Comparison of ENCODE assay signal across 9 mouse cellular contexts in genomic region chr4:145319274-145320226, GRCm38 (mm10). TPM values are rescaled to one million over a fixed set of nuclear protein-coding genes. Genes with fewer than 3 reads are reported as not detected.
DNase-seq lines count a peak whose midpoint lies in the region; ATAC-seq and TF ChIP-seq lines count a peak whose summit lies in the region.
"Had no signal": no experiment of that assay in that cellular context is flagged by ENCODE, and none has a peak within 500 bp of the region (broad histone marks: within the 10 kb centered on the region; RNA-seq: fewer than 3 reads in every experiment).

No protein-coding gene starts in this region.

- no peak overlapping the region for H3K27ac ChIP-seq in heart, embryonic 16.5 days (ENCODE audit: low read length)
- H3K27ac ChIP-seq in forebrain, embryonic 14.5 days (ENCODE audit: low read depth, low read length): no peak overlapping the region
- no peak overlapping the region for H3K27ac ChIP-seq in neural tube, embryonic 15.5 days (replicated peaks)
- H3K27ac ChIP-seq in hindbrain, embryonic 10.5 days: no peak overlapping the region
- H3K27ac ChIP-seq: hindbrain, embryonic 15.5 days had no signal

- H3K4me2 ChIP-seq in heart, embryonic 16.5 days (ENCODE audit: low read depth, low read length): no peak overlapping the region
- no peak overlapping the region for H3K4me2 ChIP-seq in forebrain, embryonic 14.5 days (ENCODE audit: low read length)
- no peak overlapping the region for H3K4me2 ChIP-seq in neural tube, embryonic 15.5 days
- H3K4me2 ChIP-seq: hindbrain, embryonic 15.5 days had no signal

- POLR2A ChIA-PET in Patski (lab: Charles Lee): no interaction called here

- in situ Hi-C loops in Patski (cut with MboI; ENCODE audit: low pct_unique_long_range_greater_than_20kb): loop anchor here (25.0 kb wide), 1 partner anchor 907 kb away; the partner anchor contains the start of gene Pramef12

- DNase-seq in left cerebral cortex, adult 11 months (ENCODE audit: low spot score): peak; percentile 26
- DNase-seq in left cerebral cortex, postnatal 4 days: no peak
- DNase-seq in Patski (ENCODE audit: low read depth, low spot score): peak; percentile 4
- DNase-seq in splenic B cell, adult 2 months (ENCODE audit: low read depth, low spot score): peak; percentile 46
- DNase-seq in forebrain, embryonic 14.5 days (ENCODE audit: low spot score): no peak
- DNase-seq in hindbrain, embryonic 10.5 days (ENCODE audit: low spot score): no peak

- no peak overlapping the region for H3K9ac ChIP-seq in heart, embryonic 16.5 days (ENCODE audit: low read length)
- H3K9ac ChIP-seq in forebrain, embryonic 14.5 days (ENCODE audit: low read length): no peak overlapping the region
- no peak overlapping the region for H3K9ac ChIP-seq in neural tube, embryonic 15.5 days (replicated peaks)
- H3K9ac ChIP-seq: hindbrain, embryonic 15.5 days had no signal

- H3K27me3 ChIP-seq in Patski: no peaks in the 10 kb centered on the region
- H3K27me3 ChIP-seq in heart, embryonic 16.5 days (ENCODE audit: control insufficient read depth, insufficient read depth, low read length): peaks cover 14% of the 10 kb centered on the region
- H3K27me3 ChIP-seq in splenic B cell, adult 2 months (ENCODE audit: control insufficient read depth, insufficient read depth, low read length, poor library complexity, severe bottlenecking): no peaks in the 10 kb centered on the region
- no peaks in the 10 kb centered on the region for H3K27me3 ChIP-seq in forebrain, embryonic 14.5 days (replicated peaks; ENCODE audit: control insufficient read depth, insufficient read depth, low read length)
- peaks cover 8% of the 10 kb centered on the region for H3K27me3 ChIP-seq in neural tube, embryonic 15.5 days (replicated peaks)
- H3K27me3 ChIP-seq in hindbrain, embryonic 10.5 days (ENCODE audit: insufficient read depth, poor library complexity, severe bottlenecking): peaks cover 16% of the 10 kb centered on the region

- WGBS in heart, embryonic 16.5 days: 53% methylated on average over 4 of the region's 4 CpGs
- 72% methylated on average over 4 of the region's 4 CpGs for WGBS in forebrain, embryonic 14.5 days
- WGBS in neural tube, embryonic 15.5 days: 69% methylated on average over 4 of the region's 4 CpGs
- 81% methylated on average over 4 of the region's 4 CpGs for WGBS in hindbrain, embryonic 10.5 days

- ATAC-seq in Patski: no peak
- peak; percentile 82 for ATAC-seq in heart, embryonic 16.5 days (replicated peaks; ENCODE audit: extremely low read depth, insufficient read depth, low FRiP score)
- no peak for ATAC-seq in forebrain, embryonic 14.5 days
- ATAC-seq in neural tube, embryonic 15.5 days (ENCODE audit: low FRiP score): no peak

- H3K9me3 ChIP-seq in heart, embryonic 16.5 days (replicated peaks; ENCODE audit: control insufficient read depth, low read length): no peaks in the 10 kb centered on the region
- no peaks in the 10 kb centered on the region for H3K9me3 ChIP-seq in forebrain, embryonic 14.5 days (replicated peaks; ENCODE audit: control insufficient read depth, low read length)
- no peaks in the 10 kb centered on the region for H3K9me3 ChIP-seq in neural tube, embryonic 15.5 days (replicated peaks)
- H3K9me3 ChIP-seq in hindbrain, embryonic 10.5 days: no peaks in the 10 kb centered on the region
- H3K9me3 ChIP-seq: hindbrain, embryonic 15.5 days had no signal

- no peak for TF ChIP-seq CTCF in Patski (IDR thresholded peaks at IDR 0.05)

- intact Hi-C loops in left cerebral cortex, postnatal 4 days (cut with DNase I): no loop called here

- no peaks in the 10 kb centered on the region for H3K4me1 ChIP-seq in heart, embryonic 16.5 days (ENCODE audit: control insufficient read depth, insufficient read depth, low read length)
- H3K4me1 ChIP-seq in forebrain, embryonic 14.5 days (ENCODE audit: control insufficient read depth, insufficient read depth, low read length): no peaks in the 10 kb centered on the region
- H3K4me1 ChIP-seq in neural tube, embryonic 15.5 days: no peaks in the 10 kb centered on the region
- H3K4me1 ChIP-seq in hindbrain, embryonic 10.5 days (replicated peaks): peaks cover 5% of the 10 kb centered on the region; the same call in 1 of the 2 replicates
- H3K4me1 ChIP-seq: hindbrain, embryonic 15.5 days had no signal

- H3K4me3 ChIP-seq in heart, embryonic 16.5 days (ENCODE audit: low read length): no peak overlapping the region
- H3K4me3 ChIP-seq in forebrain, embryonic 14.5 days (ENCODE audit: low read depth, low read length): no peak overlapping the region
- H3K4me3 ChIP-seq in neural tube, embryonic 15.5 days (replicated peaks): no peak overlapping the region
- no peak overlapping the region for H3K4me3 ChIP-seq in hindbrain, embryonic 10.5 days
- H3K4me3 ChIP-seq: hindbrain, embryonic 15.5 days had no signal

- CTCF ChIA-PET in Patski (lab: Charles Lee): no interaction called here

- no peaks in the 10 kb centered on the region for H3K36me3 ChIP-seq in heart, embryonic 16.5 days (ENCODE audit: control insufficient read depth, insufficient read depth)
- no peaks in the 10 kb centered on the region for H3K36me3 ChIP-seq in splenic B cell, adult 2 months (ENCODE audit: control insufficient read depth, insufficient read depth, low read length, poor library complexity, severe bottlenecking)
- H3K36me3 ChIP-seq in forebrain, embryonic 14.5 days (ENCODE audit: control insufficient read depth, insufficient read depth, low read length): no peaks in the 10 kb centered on the region
- H3K36me3 ChIP-seq in neural tube, embryonic 15.5 days: no peaks in the 10 kb centered on the region
- no peaks in the 10 kb centered on the region for H3K36me3 ChIP-seq in hindbrain, embryonic 10.5 days
- H3K36me3 ChIP-seq: hindbrain, embryonic 15.5 days had no signal

RNA-seq across cellular contexts. Expression of gene Tnfrsf8, which starts 4.6 kb away (rescaled TPM):
- total RNA-seq in left cerebral cortex, postnatal 4 days (2021): 1 to 10 TPM in 1 of 2 experiments, under 1 TPM in 1; 0.38 to 1.3 TPM
- polyA plus RNA-seq in Patski (2021): 0.03 TPM
- 1.3 and 4.3 TPM in 2 replicates for polyA plus RNA-seq in heart, embryonic 16.5 days (2015; fragmentation: Nextera tagmentation; extraction: Ambion mirVana)
- 0.09 and 0.15 TPM in 2 replicates for polyA plus RNA-seq in forebrain, embryonic 14.5 days (2014; fragmentation: Nextera tagmentation; extraction: Ambion mirVana)
- polyA plus RNA-seq in neural tube, embryonic 15.5 days (2015; fragmentation: Nextera tagmentation; extraction: Ambion mirVana): 0.14 and 2.7 TPM in 2 replicates
- polyA plus RNA-seq in hindbrain, embryonic 10.5 days (2016; fragmentation: Nextera tagmentation; extraction: Ambion mirVana): 0.08 and 0.09 TPM in 2 replicates

Comparison
In these comparisons a context has a peak if more than half of its experiments do, and no peak if none do; other contexts are left out.
1. DNase-seq: peak in left cerebral cortex, adult 11 months (single experiment), Patski (single experiment) and splenic B cell, adult 2 months (single experiment); none in left cerebral cortex, postnatal 4 days (single experiment), forebrain, embryonic 14.5 days (single experiment) and hindbrain, embryonic 10.5 days (single experiment).